Mouse (Mus musculus): ENCODE results near the gene Lonp1. TPM values are rescaled to one million over a fixed set of nuclear protein-coding genes. Genes with fewer than 3 reads are reported as not detected.
A peak's percentile ranks its signal among the peaks of the same experiment; 100 is the strongest.

Lonp1 gene
- polyA plus RNA-seq, 1 experiment from 2014 or later: 51.7 TPM

DNA sequence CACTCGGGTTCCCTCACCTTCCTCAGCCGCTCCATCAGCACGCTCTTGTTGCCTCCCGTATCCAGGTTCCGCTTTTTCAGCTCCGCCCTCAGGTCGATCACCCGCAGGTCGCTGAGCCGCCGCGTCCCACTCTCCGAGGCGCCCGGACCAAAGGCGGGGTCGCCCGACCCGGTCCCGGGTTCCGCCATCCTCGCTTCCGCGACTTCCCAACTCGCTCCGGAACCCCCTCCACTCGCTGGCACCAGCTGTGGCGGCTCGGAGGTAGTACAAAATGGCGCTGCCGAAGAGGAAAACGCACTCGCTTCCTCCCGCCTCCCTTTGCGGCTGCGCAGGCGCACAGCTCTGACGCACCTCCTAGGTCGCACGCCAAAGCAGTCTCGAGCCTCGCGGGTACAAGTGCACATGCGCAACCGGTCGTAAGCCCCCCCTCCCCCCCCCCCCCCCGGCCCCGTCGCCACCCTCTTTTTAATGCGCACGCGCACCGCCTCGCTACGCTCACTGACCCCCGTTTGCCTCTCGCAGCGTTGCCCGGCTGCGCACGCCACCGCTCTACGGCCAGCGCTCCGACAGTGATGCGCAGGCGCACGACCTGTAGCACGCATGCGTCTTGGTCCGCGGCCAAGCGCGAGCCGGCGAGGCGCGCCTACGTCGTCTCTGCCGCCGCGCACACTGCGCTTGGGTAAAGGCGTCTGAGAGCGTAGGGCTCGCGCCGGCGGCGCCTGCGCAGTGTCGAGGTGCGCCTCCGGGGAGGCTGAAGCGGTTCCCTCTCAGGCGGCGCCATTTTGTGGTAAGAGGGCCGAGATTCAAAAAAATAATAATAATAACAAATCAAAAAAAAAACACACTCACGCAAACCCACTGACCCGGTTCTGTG is 42.2 kb downstream of the Lonp1 start, which contains the start of the genes Safb2 and Safb:
Gene Safb2, minus strand, starts transcription at position 329 of the 874 bp plus-strand sequence.
Gene Safb, plus strand, starts transcription at position 569 of the 874 bp plus-strand sequence.
- Histone ChIP-seq H3K4me1 (peaks cover 38% of the 10 kb centered on the region), H3K4me3 (peak within 1 kb of the TSS; percentile 89), H3K4me2 (peak within 1 kb of the TSS; percentile 81), H3K9me3 (no peaks in the 10 kb centered on the region), H3K27ac (peak within 1 kb of the TSS; percentile 96), H3K36me3 (peaks cover 64% of the 10 kb centered on the region), H3K27me3 (no peaks in the 10 kb centered on the region), H3K9ac (peak within 1 kb of the TSS; percentile 90)
- ATAC-seq (ENCODE audit: borderline replicate concordance, extremely low read depth, low FRiP score, low TSS enrichment): peak; percentile 95
- under 1% methylated on average over 86 of the region's 101 CpGs for WGBS

- Histone ChIP-seq H3K27ac (peak overlapping the region; percentile 96), H3K9ac (peak overlapping the region; percentile 90), H3K4me3 (peak overlapping the region; percentile 89), H3K4me1 (peaks cover 38% of the 10 kb centered on the region), H3K9me3 (no peaks in the 10 kb centered on the region), H3K27me3 (no peaks in the 10 kb centered on the region), H3K36me3 (peaks cover 64% of the 10 kb centered on the region), H3K4me2 (peak overlapping the region; percentile 81)
- 1% methylated on average over 33 of the region's 33 CpGs for WGBS
- ATAC-seq (ENCODE audit: borderline replicate concordance, extremely low read depth, low FRiP score, low TSS enrichment): no peak
Observed at GRCm38 (mm10) chr17:56583611-56584256, 43.0 kb downstream of the Lonp1 start.

GRCm38 (mm10) chr17:56583071-56583470 is 43.6 kb downstream of the Lonp1 start:
- Histone ChIP-seq H3K9me3 (no peaks in the 10 kb centered on the region), H3K27ac (no peak overlapping the region), H3K4me2 (peak overlapping the region; percentile 81), H3K27me3 (no peaks in the 10 kb centered on the region), H3K4me3 (peak overlapping the region; percentile 89), H3K9ac (peak overlapping the region; percentile 90), H3K4me1 (peaks cover 38% of the 10 kb centered on the region), H3K36me3 (peaks cover 64% of the 10 kb centered on the region)
- ATAC-seq (ENCODE audit: borderline replicate concordance, extremely low read depth, low FRiP score, low TSS enrichment): no peak
- 78% methylated on average over 1 of the region's 1 CpGs for WGBS

DNA sequence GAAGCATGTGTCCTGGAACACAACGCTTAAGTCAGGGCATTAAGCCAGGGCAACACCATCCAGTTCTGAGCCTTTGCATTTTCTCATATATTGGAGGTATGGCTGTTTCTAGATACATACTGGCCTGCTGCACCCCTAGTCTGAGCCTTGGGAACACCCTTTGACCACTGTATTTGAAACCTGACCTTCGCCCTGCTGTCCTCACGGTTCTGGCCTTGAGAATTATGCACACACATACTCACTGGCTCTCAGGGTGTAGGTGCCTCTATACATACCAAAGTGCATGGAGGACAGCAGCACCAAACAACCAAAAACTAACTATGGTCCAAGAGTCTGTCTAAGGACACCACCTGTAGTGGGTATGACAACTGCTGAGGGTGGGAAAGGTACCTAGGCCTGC is 53.7 kb downstream of the Lonp1 start:
- Histone ChIP-seq H3K9ac (no peak overlapping the region), H3K27me3 (no peaks in the 10 kb centered on the region), H3K27ac (no peak overlapping the region), H3K4me1 (no peaks in the 10 kb centered on the region), H3K4me3 (no peak overlapping the region), H3K9me3 (no peaks in the 10 kb centered on the region), H3K36me3 (peaks cover 93% of the 10 kb centered on the region), H3K4me2 (no peak overlapping the region)
- no peak for ATAC-seq (ENCODE audit: borderline replicate concordance, extremely low read depth, low FRiP score, low TSS enrichment)
- WGBS: 88% methylated on average over 3 of the region's 3 CpGs

- 65% methylated on average over 1 of the region's 1 CpGs for WGBS
- no peak overlapping the region for H3K9ac ChIP-seq
- H3K4me2 ChIP-seq: no peak overlapping the region
- peaks cover 93% of the 10 kb centered on the region for H3K36me3 ChIP-seq
- ATAC-seq (ENCODE audit: borderline replicate concordance, extremely low read depth, low FRiP score, low TSS enrichment): no peak
- no peaks in the 10 kb centered on the region for H3K4me1 ChIP-seq
- no peak overlapping the region for H3K4me3 ChIP-seq
- H3K9me3 ChIP-seq: no peaks in the 10 kb centered on the region
- H3K27me3 ChIP-seq: no peaks in the 10 kb centered on the region
- no peak overlapping the region for H3K27ac ChIP-seq
Observed at GRCm38 (mm10) chr17:56572154-56572553, 54.5 kb downstream of the Lonp1 start.

DNA sequence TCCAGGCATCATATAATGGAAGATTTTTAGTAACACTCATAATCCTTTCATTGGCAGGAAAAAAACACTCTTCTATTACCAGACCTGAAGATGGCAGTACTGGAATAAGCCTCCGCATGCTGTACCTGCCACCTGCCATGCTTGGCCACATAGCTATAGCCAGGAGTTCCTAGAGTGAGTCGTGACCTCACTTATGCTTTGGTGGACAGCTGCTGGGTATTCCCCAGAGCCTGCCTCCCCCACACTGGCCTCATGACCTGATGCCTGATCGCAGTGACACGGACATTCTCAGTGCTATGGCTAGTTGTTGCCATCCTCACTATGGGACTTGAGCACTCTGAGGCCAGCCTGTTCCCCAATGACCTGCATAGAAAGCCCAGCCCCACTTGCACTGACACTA is 56.4 kb downstream of the Lonp1 start:
- ATAC-seq (ENCODE audit: borderline replicate concordance, extremely low read depth, low FRiP score, low TSS enrichment): no peak
- H3K4me2 ChIP-seq: no peak overlapping the region
- no peak overlapping the region for H3K27ac ChIP-seq
- H3K4me3 ChIP-seq: no peak overlapping the region
- peaks cover 97% of the 10 kb centered on the region for H3K36me3 ChIP-seq
- H3K4me1 ChIP-seq: no peaks in the 10 kb centered on the region
- H3K27me3 ChIP-seq: no peaks in the 10 kb centered on the region
- no peak overlapping the region for H3K9ac ChIP-seq
- WGBS: 88% methylated on average over 4 of the region's 4 CpGs
- H3K9me3 ChIP-seq: no peaks in the 10 kb centered on the region

- Histone ChIP-seq H3K27ac (no peak overlapping the region), H3K4me3 (no peak overlapping the region), H3K4me1 (no peaks in the 10 kb centered on the region), H3K9me3 (no peaks in the 10 kb centered on the region), H3K27me3 (no peaks in the 10 kb centered on the region), H3K9ac (no peak overlapping the region), H3K36me3 (peaks cover 99% of the 10 kb centered on the region), H3K4me2 (no peak overlapping the region)
- ATAC-seq (ENCODE audit: borderline replicate concordance, extremely low read depth, low FRiP score, low TSS enrichment): no peak
- WGBS: 90% methylated on average over 4 of the region's 4 CpGs
Observed at GRCm38 (mm10) chr17:56567370-56567769, 59.3 kb downstream of the Lonp1 start.

DNA sequence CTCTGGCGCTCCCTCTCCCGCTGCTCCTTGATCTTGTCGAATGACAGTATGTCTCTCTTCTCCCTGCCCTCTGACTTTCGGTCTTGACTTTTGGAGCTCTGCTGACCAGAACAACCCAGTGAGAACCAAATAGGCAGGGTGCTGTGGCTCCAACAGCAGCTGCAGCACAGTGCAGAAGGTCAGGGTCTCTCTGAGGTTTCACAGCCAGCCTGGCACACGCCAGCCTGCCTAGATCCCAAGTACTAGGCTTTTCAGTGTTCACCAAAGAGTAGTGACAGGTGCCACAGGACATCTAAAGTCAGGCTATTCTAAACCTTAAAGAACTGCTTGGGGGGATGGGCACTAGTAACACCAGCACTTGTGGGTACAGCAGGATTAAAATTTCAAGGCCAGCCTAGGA is 59.8 kb downstream of the Lonp1 start:
- H3K4me1 ChIP-seq: no peaks in the 10 kb centered on the region
- 93% methylated on average over 5 of the region's 5 CpGs for WGBS
- H3K9me3 ChIP-seq: no peaks in the 10 kb centered on the region
- H3K27ac ChIP-seq: no peak overlapping the region
- H3K4me3 ChIP-seq: no peak overlapping the region
- peaks cover 99% of the 10 kb centered on the region for H3K36me3 ChIP-seq
- ATAC-seq (ENCODE audit: borderline replicate concordance, extremely low read depth, low FRiP score, low TSS enrichment): no peak
- H3K4me2 ChIP-seq: no peak overlapping the region
- no peaks in the 10 kb centered on the region for H3K27me3 ChIP-seq
- no peak overlapping the region for H3K9ac ChIP-seq

DNA sequence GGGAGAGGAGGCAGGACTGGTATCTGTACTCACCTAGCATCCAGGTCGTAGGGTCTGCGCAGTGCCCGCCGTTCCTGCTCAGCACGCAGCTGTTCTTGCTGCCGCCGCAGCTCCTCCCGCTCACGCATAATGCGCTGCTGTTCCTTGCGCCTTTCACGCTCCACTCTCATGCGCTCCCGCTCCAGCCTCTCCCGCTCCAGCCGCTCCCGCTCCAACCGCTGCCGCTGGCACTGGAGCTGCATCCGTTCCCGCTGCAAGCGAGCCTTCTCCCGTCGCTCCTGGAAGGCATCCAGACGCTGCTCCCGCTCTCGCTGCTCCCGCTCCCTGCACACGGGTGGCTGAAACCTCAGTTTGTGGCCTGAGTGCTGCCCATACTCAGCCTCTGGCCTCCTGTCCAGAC is 60.4 kb downstream of the Lonp1 start:
- Histone ChIP-seq H3K9me3 (no peaks in the 10 kb centered on the region), H3K9ac (no peak overlapping the region), H3K4me3 (no peak overlapping the region), H3K4me2 (no peak overlapping the region), H3K36me3 (peaks cover 99% of the 10 kb centered on the region), H3K27ac (no peak overlapping the region), H3K4me1 (no peaks in the 10 kb centered on the region), H3K27me3 (no peaks in the 10 kb centered on the region)
- 89% methylated on average over 29 of the region's 29 CpGs for WGBS
- ATAC-seq (ENCODE audit: borderline replicate concordance, extremely low read depth, low FRiP score, low TSS enrichment): no peak

Other genes starting within 250 kb of the Lonp1 start
- 73.4 and 77.9 TPM in 2 replicates for gene Ptprs, start 150.4 kb downstream of the Lonp1 start, polyA plus RNA-seq (2015; fragmentation: Nextera tagmentation; extraction: Ambion mirVana)
- gene Znrf4, start 114.5 kb downstream of the Lonp1 start, polyA plus RNA-seq (2015; fragmentation: Nextera tagmentation; extraction: Ambion mirVana): not detected in 2 replicates
- 2.4 and 4.5 TPM in 2 replicates for gene Gm20219, start 72.5 kb downstream of the Lonp1 start, polyA plus RNA-seq (2015; fragmentation: Nextera tagmentation; extraction: Ambion mirVana)
- 76.0 and 90.1 TPM in 2 replicates for gene Safb2, start 42.3 kb downstream of the Lonp1 start, polyA plus RNA-seq (2015; fragmentation: Nextera tagmentation; extraction: Ambion mirVana)
- 92.7 and 96.6 TPM in 2 replicates for gene Safb, start 42.1 kb downstream of the Lonp1 start, polyA plus RNA-seq (2015; fragmentation: Nextera tagmentation; extraction: Ambion mirVana)
- 206 and 215 TPM in 2 replicates for gene 2410015M20Rik, start 17.1 kb downstream of the Lonp1 start, polyA plus RNA-seq (2015; fragmentation: Nextera tagmentation; extraction: Ambion mirVana)
- gene Rpl36, start 13.5 kb downstream of the Lonp1 start, polyA plus RNA-seq (2015; fragmentation: Nextera tagmentation; extraction: Ambion mirVana): 1,553 and 1,704 TPM in 2 replicates
- gene Catsperd, start 1.3 kb upstream of the Lonp1 start, polyA plus RNA-seq (2015; fragmentation: Nextera tagmentation; extraction: Ambion mirVana): 0.52 and 1.2 TPM in 2 replicates
- 90.8 and 96.6 TPM in 2 replicates for gene Ranbp3, start 46.4 kb upstream of the Lonp1 start, polyA plus RNA-seq (2015; fragmentation: Nextera tagmentation; extraction: Ambion mirVana)
- 465 and 491 TPM in 2 replicates for gene Ndufa11, start 90.9 kb upstream of the Lonp1 start, polyA plus RNA-seq (2015; fragmentation: Nextera tagmentation; extraction: Ambion mirVana)
- gene Vmac, start 91.1 kb upstream of the Lonp1 start, polyA plus RNA-seq (2015; fragmentation: Nextera tagmentation; extraction: Ambion mirVana): 13.6 and 16.2 TPM in 2 replicates
- 9.4 and 9.5 TPM in 2 replicates for gene Nrtn, start 130.6 kb upstream of the Lonp1 start, polyA plus RNA-seq (2015; fragmentation: Nextera tagmentation; extraction: Ambion mirVana)
- gene Dus3l, start 137.9 kb upstream of the Lonp1 start, polyA plus RNA-seq (2015; fragmentation: Nextera tagmentation; extraction: Ambion mirVana): 42.6 and 46.5 TPM in 2 replicates
- gene Prr22, start 143.4 kb upstream of the Lonp1 start, polyA plus RNA-seq (2015; fragmentation: Nextera tagmentation; extraction: Ambion mirVana): 1.0 and 1.2 TPM in 2 replicates
- gene Rfx2, start 204.1 kb upstream of the Lonp1 start, polyA plus RNA-seq (2015; fragmentation: Nextera tagmentation; extraction: Ambion mirVana): 5.2 and 6.0 TPM in 2 replicates
- not detected in 2 replicates for gene Acsbg2, start 247.6 kb upstream of the Lonp1 start, polyA plus RNA-seq (2015; fragmentation: Nextera tagmentation; extraction: Ambion mirVana)
- 0.23 and 0.35 TPM in 2 replicates for gene 1700061G19Rik, start 248.6 kb upstream of the Lonp1 start, polyA plus RNA-seq (2015; fragmentation: Nextera tagmentation; extraction: Ambion mirVana)